Mouse (Mus musculus) myocyte (in vitro differentiated cells): ENCODE measurements at regions not wholly inside any gene's neighbourhood (a gene's known extent, or its start where the extent isn't known, plus 50 kb on each side); places are given as distances from the start of the nearest gene placed in this dataset.

Experiments
- H3K27me3 ChIP-seq: one replicate; pipeline ENCODE4 v1.6.1; 2011; ENCODE audit not compliant: control insufficient read depth, insufficient read depth, insufficient read length
- H3K36me3 ChIP-seq: one replicate; pipeline ENCODE4 v1.6.1; 2011; ENCODE audit not compliant: control insufficient read depth, insufficient read depth
- H3K4me2 ChIP-seq: one replicate; pipeline ENCODE4 v1.6.1; 2011; ENCODE audit warnings: low read depth, control low read depth
- H3K4me3 ChIP-seq: one replicate; pipeline ENCODE4 v1.5.1; 2011; ENCODE audit warnings: mild to moderate bottlenecking, control low read depth, moderate library complexity
- H3K79me2 ChIP-seq: one replicate; pipeline ENCODE4 v1.6.1; 2011; ENCODE audit not compliant: control insufficient read depth, insufficient read depth
- H3ac ChIP-seq: one replicate; pipeline ENCODE4 v1.6.1; 2011; ENCODE audit not compliant: control insufficient read depth, insufficient read length
- CEBPB ChIP-seq: IDR thresholded peaks from 2 replicates; pipeline ENCODE4 v1.6.1; 2011; ENCODE audit warnings: mild to moderate bottlenecking, moderate library complexity; ENCODE audit not compliant: poor library complexity, insufficient read depth, severe bottlenecking
- E2F4 ChIP-seq: IDR thresholded peaks from one replicate; pipeline ENCODE4 v1.6.1; 2011; ENCODE audit warnings: mild to moderate bottlenecking, control low read depth, moderate library complexity; ENCODE audit not compliant: insufficient read depth
- MAX ChIP-seq: IDR thresholded peaks from one replicate; pipeline ENCODE4 v1.6.1; 2011; ENCODE audit warnings: low read depth, mild to moderate bottlenecking, control low read depth
- MYOD1 ChIP-seq, 3 experiments: IDR thresholded peaks; one replicate each; pipeline ENCODE4 v1.6.1; 2011; ENCODE audit warnings: control low read depth in 2 of 3, low read depth in 2 of 3, mild to moderate bottlenecking in 2 of 3, moderate library complexity in 1 of 3; ENCODE audit not compliant: insufficient read length in 2 of 3, control insufficient read depth in 1 of 3
- MYOG ChIP-seq, 3 experiments: IDR thresholded peaks; one replicate each; pipeline ENCODE4 v1.6.1; 2011; ENCODE audit warnings: control low read depth in 2 of 3, low read depth in 2 of 3, mild to moderate bottlenecking in 2 of 3; ENCODE audit not compliant: insufficient read length in 2 of 3, control insufficient read depth in 1 of 3, insufficient read depth in 1 of 3
- POLR2A ChIP-seq: IDR thresholded peaks from one replicate; pipeline ENCODE4 v1.6.1; 2011; ENCODE audit warnings: low read depth, mild to moderate bottlenecking, control low read depth, moderate library complexity; ENCODE audit not compliant: insufficient read length
- POLR2AphosphoS2 ChIP-seq: IDR thresholded peaks from one replicate; pipeline ENCODE4 v1.6.1; 2011; ENCODE audit warnings: low read depth, control low read depth; ENCODE audit not compliant: insufficient read length
- REST ChIP-seq: IDR thresholded peaks from one replicate; pipeline ENCODE4 v1.6.1; 2011; ENCODE audit warnings: mild to moderate bottlenecking, control low read depth, moderate library complexity; ENCODE audit not compliant: insufficient read depth, insufficient read length
- SRF ChIP-seq: IDR thresholded peaks from one replicate; pipeline ENCODE4 v1.6.1; 2011; ENCODE audit warnings: low read depth; ENCODE audit not compliant: control insufficient read depth, insufficient read length
- TCF12 ChIP-seq: IDR thresholded peaks from one replicate; pipeline ENCODE4 v1.6.1; 2011; ENCODE audit warnings: mild to moderate bottlenecking, control low read depth; ENCODE audit not compliant: poor library complexity, insufficient read depth, severe bottlenecking
- TCF3 ChIP-seq: IDR thresholded peaks from one replicate; pipeline ENCODE4 v1.6.1; 2011; ENCODE audit warnings: low read depth, control low read depth; ENCODE audit not compliant: insufficient read length
- USF1 ChIP-seq: IDR thresholded peaks from one replicate; pipeline ENCODE4 v1.6.1; 2011; ENCODE audit warnings: low read depth, mild to moderate bottlenecking, control low read depth, moderate library complexity

DNA sequence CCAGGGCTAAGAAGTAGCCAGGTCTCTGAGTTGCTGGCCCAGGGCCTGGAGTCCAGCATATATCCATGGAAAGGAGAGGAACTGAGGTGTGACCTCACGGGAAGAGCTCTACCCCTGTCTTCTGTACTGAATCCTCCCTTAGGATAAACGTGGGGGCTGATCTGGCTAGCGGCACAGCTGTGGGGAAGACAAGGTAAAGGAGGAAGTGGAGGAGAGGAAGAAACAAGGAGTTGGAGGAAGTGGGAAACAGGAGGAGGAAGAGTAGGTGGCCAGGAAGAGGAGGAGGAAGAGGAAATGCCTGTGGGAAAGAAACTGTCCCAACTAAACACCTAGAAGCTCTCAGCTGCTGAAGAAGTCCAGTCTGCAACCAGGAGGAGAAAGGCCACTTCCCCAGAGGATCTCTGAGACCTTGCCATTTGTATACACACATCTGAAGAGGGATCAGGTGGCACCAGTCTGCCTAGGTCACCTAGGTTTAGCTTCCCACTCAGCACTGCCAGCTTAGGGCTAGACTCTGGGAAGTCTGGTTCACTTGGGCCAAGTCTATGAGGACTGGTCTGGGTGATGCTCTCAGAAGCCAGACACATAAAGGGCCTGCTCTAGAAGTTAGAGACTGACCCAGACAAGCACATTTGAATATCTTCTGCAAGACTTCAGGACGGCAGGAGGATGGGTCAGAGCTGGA, 100.6 kb upstream of the Jun start:
- H3K4me2 ChIP-seq = no peak overlapping the region
- H3K79me2 ChIP-seq = no peaks in the 10 kb centered on the region
- no peaks in the 10 kb centered on the region for H3K36me3 ChIP-seq
- no peak overlapping the region for H3ac ChIP-seq
- H3K27me3 ChIP-seq = no peaks in the 10 kb centered on the region
- H3K4me3 ChIP-seq = no peak overlapping the region
- no peak for TF ChIP-seq E2F4
- TF ChIP-seq TCF3 = no peak
- TF ChIP-seq TCF12 = no peak
- TF ChIP-seq USF1 = no peak
- TF ChIP-seq MAX = no peak

DNA sequence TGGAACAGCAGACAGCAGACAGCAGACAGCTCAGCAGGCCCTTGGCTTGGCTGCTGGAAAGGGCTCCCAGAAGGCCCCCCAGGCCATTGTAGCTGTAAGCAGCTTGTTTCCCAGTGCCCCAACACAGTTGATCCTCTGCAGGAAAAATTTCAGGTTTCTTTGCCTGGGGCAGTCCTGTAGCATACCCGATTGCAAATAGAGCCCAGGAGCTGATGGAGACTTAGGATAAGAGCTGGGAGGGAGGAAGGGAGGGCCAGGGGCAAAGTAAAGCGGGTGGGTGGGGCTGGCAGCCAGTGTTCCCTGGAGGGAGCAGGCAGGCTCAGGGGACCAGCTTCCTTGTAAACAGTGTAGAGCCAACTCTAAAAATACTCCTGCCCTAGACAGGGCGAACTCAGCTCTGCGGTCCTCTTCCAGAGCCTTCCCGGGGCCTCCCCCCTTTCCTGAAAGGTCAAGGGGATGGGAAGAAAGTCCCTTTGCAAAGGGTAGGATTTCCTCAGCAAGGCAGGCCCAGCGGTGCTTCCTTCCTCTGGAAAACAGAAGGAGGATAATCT, 101.8 kb upstream of the Jun start:
- H3K4me2 ChIP-seq = no peak overlapping the region

DNA sequence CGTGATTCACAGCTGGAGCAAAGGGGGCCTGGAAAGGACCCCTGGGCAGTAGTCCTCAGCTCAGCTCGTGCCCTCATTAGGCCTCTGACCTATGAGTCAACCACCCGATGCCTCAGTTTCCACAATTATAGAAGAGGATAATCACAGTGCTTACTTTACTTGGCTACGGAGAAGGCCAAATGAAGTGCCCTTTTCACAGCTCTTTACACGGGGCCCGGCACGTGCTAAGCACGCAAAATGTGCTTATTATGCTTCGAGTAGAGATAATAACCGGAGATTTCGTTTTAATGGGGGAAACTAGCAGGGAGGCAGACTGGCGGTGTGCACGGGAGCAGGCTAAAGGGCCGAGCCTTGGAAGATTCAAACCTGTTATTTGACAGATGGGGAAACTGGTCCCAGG, 102.4 kb upstream of the Jun start:
- H3ac ChIP-seq = no peak overlapping the region
- no peaks in the 10 kb centered on the region for H3K36me3 ChIP-seq
- H3K79me2 ChIP-seq = no peaks in the 10 kb centered on the region
- no peak overlapping the region for H3K4me2 ChIP-seq
- no peak overlapping the region for H3K4me3 ChIP-seq
- TF ChIP-seq E2F4 (no peak), TCF12 (no peak), POLR2A (no peak), MYOG (IDR thresholded peaks at IDR 0.05; ENCODE audit: control insufficient read depth in 1 of 3, insufficient read depth in 1 of 3, insufficient read length in 2 of 3, low read depth in 2 of 3) (no peak), MYOD1 (IDR thresholded peaks at IDR 0.05; ENCODE audit: control insufficient read depth in 1 of 3, insufficient read length in 2 of 3, low read depth in 2 of 3) (no peak), TCF3 (no peak), MAX (no peak), POLR2AphosphoS2 (no peak), REST (no peak), CEBPB (no peak), USF1 (no peak), SRF (no peak)
- H3K27me3 ChIP-seq = no peaks in the 10 kb centered on the region

More for the DNA sequence above, 101.8 kb upstream of the Jun start:
- Histone ChIP-seq H3K27me3 (no peaks in the 10 kb centered on the region), H3ac (no peak overlapping the region), H3K36me3 (no peaks in the 10 kb centered on the region), H3K79me2 (no peaks in the 10 kb centered on the region), H3K4me3 (no peak overlapping the region)
- TF ChIP-seq TCF12 (no peak), POLR2A (no peak), MAX (no peak), MYOG (IDR thresholded peaks at IDR 0.05; ENCODE audit: control insufficient read depth in 1 of 3, insufficient read depth in 1 of 3, insufficient read length in 2 of 3, low read depth in 2 of 3) (no peak), E2F4 (no peak), USF1 (no peak), SRF (no peak), REST (no peak), MYOD1 (IDR thresholded peaks at IDR 0.05; ENCODE audit: control insufficient read depth in 1 of 3, insufficient read length in 2 of 3, low read depth in 2 of 3) (no peak), TCF3 (no peak), POLR2AphosphoS2 (no peak), CEBPB (no peak)

DNA sequence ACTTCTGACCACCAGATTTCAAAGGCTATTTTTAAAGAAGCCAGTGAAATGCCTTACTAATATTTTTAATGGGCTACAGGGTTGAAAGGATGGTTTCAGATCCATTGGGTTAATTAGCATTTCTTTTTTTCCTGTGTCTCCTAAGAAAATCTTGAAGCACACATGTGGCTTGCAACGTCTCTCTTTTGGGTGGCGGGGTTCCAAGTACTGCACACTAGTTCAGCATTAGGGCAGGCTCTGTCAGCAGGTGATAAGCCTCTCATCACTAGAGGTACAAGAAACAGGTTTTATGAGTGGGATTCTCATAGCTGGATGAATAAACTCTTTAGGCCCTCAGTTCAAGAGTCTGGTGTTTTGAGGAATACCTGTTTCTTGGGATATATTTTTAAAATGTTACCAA, 103.2 kb upstream of the Jun start:
- no peak for TF ChIP-seq POLR2AphosphoS2
- TF ChIP-seq MYOG (IDR thresholded peaks at IDR 0.05; ENCODE audit: control insufficient read depth in 1 of 3, insufficient read depth in 1 of 3, insufficient read length in 2 of 3, low read depth in 2 of 3) = no peak
- no peak for TF ChIP-seq USF1
- TF ChIP-seq TCF12 = no peak
- TF ChIP-seq MYOD1 (IDR thresholded peaks at IDR 0.05; ENCODE audit: control insufficient read depth in 1 of 3, insufficient read length in 2 of 3, low read depth in 2 of 3) = no peak
- TF ChIP-seq POLR2A = no peak
- no peak for TF ChIP-seq MAX
- no peak for TF ChIP-seq REST
- TF ChIP-seq CEBPB = no peak
- no peak for TF ChIP-seq E2F4
- TF ChIP-seq TCF3 = no peak
- no peak for TF ChIP-seq SRF
- Histone ChIP-seq H3K4me3 (no peak overlapping the region), H3K27me3 (no peaks in the 10 kb centered on the region)

DNA sequence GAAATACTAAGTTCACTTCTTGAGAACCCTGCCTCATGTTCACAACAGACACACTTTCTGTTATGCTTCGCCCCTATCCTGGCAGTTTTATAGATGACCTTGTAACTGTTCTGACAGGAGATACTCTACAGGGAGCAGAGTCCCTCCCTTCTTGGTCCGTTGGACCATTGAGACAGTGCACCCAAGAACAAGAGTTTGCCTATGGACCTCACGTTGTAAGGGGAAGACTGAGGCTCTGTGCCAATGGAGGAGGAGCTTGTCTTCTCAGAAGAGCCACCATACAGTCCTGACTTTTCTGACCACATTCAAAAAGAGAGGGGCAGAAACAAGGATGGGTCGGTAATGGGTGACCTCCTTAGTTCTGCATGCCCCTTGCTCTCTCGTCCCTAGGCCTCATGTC, 103.8 kb upstream of the Jun start:
- H3K27me3 ChIP-seq = no peaks in the 10 kb centered on the region
- no peak overlapping the region for H3ac ChIP-seq
- H3K36me3 ChIP-seq = no peaks in the 10 kb centered on the region
- H3K4me3 ChIP-seq = no peak overlapping the region
- TF ChIP-seq USF1 = no peak
- no peak for TF ChIP-seq MYOG (IDR thresholded peaks at IDR 0.05; ENCODE audit: control insufficient read depth in 1 of 3, insufficient read depth in 1 of 3, insufficient read length in 2 of 3, low read depth in 2 of 3)
- TF ChIP-seq POLR2AphosphoS2 = no peak
- TF ChIP-seq CEBPB = no peak
- no peak for TF ChIP-seq REST
- no peak for TF ChIP-seq MYOD1 (IDR thresholded peaks at IDR 0.05; ENCODE audit: control insufficient read depth in 1 of 3, insufficient read length in 2 of 3, low read depth in 2 of 3)
- TF ChIP-seq TCF3 = no peak
- no peak for TF ChIP-seq MAX
- no peak for TF ChIP-seq SRF
- TF ChIP-seq POLR2A = no peak
- no peak for TF ChIP-seq E2F4
- TF ChIP-seq TCF12 = no peak
- no peak overlapping the region for H3K4me2 ChIP-seq
- H3K79me2 ChIP-seq = no peaks in the 10 kb centered on the region

More for the DNA sequence above, 103.2 kb upstream of the Jun start:
- Histone ChIP-seq H3ac (no peak overlapping the region), H3K36me3 (no peaks in the 10 kb centered on the region), H3K79me2 (no peaks in the 10 kb centered on the region), H3K4me2 (no peak overlapping the region)
